In the genomic region with DNA sequence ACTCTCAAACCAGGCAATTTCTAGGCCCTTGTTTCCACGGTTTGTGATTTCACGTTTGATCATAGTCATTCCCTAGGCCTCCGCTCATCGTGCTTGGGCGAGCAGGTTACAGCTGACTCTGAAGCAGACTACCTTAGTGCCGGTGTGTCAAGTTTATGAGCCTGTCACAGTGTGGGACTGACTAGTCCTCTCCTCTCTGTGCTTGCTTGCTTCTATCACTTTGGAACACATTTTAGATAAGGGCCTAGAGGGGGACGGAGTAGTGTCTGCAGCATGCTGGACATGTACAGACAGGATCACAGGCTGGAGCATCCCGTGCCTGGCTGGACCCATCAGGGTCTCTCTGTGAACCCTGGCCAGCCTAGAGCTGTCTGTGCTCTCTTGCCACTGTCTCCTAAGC, we compare ENCODE assay signal across 13 mouse cellular contexts. TPM values are rescaled to one million over a fixed set of nuclear protein-coding genes. Genes with fewer than 3 reads are reported as not detected.
DNase-seq lines count a peak whose midpoint lies in the region; ATAC-seq and TF ChIP-seq lines count a peak whose summit lies in the region.
"Had no signal": no experiment of that assay in that cellular context is flagged by ENCODE, and none has a peak within 500 bp of the region (broad histone marks: within the 10 kb centered on the region; RNA-seq: fewer than 3 reads in every experiment).

No protein-coding gene starts in this region.

- 43% methylated on average over 8 of the region's 8 CpGs for WGBS in kidney, embryonic 16.5 days
- 61% methylated on average over 8 of the region's 8 CpGs for WGBS in bone marrow, adult 2 months
- WGBS in liver, embryonic 15.5 days (ENCODE audit: insufficient replicate concordance), result 28% methylated on average over 8 of the region's 8 CpGs

- no peak overlapping the region for H3K4me2 ChIP-seq in kidney, embryonic 16.5 days (replicated peaks; ENCODE audit: low read depth, low read length)
- H3K4me2 ChIP-seq in liver, embryonic 15.5 days, result peak overlapping the region; percentile 72
- H3K4me2 ChIP-seq: forebrain, embryonic 15.5 days; hindbrain, embryonic 14.5 days had no signal

- intact Hi-C loops in heart, postnatal 14 days (cut with DNase I), result no loop called here

- no peaks in the 10 kb centered on the region for H3K9me3 ChIP-seq in kidney, embryonic 16.5 days (ENCODE audit: low read length)
- H3K9me3 ChIP-seq in liver, embryonic 15.5 days (replicated peaks), result no peaks in the 10 kb centered on the region
- H3K9me3 ChIP-seq: forebrain, embryonic 15.5 days had no signal

- no peak for DNase-seq in kidney, postnatal 4 days
- peak; percentile 26 for DNase-seq in embryo, embryonic 9.5 days (ENCODE audit: extremely low spot score)
- DNase-seq in cerebellum, postnatal 4 days (ENCODE audit: low spot score in 2 of 2), result no peak
- no peak for DNase-seq in right cerebral cortex, adult 18-20 months
- DNase-seq in heart, postnatal 14 days, result no peak
- DNase-seq: heart, adult 18-20 months; lung, postnatal 14 days; thymus, postnatal 4 days had no signal

- no peak for ATAC-seq in kidney, embryonic 16.5 days (ENCODE audit: low FRiP score, low TSS enrichment)
- ATAC-seq in liver, embryonic 15.5 days (ENCODE audit: insufficient read depth), result peak; percentile 87
- ATAC-seq: forebrain, embryonic 15.5 days had no signal

- peaks cover 7% of the 10 kb centered on the region for H3K36me3 ChIP-seq in kidney, embryonic 16.5 days (ENCODE audit: insufficient read depth, low read length)
- H3K36me3 ChIP-seq in liver, embryonic 15.5 days (replicated peaks), result peaks cover 9% of the 10 kb centered on the region

- H3K4me3 ChIP-seq in kidney, embryonic 16.5 days (ENCODE audit: low read length), result no peak overlapping the region
- no peak overlapping the region for H3K4me3 ChIP-seq in bone marrow, adult 2 months (replicated peaks; ENCODE audit: control insufficient read depth, low read depth, low read length)
- H3K4me3 ChIP-seq in liver, embryonic 15.5 days (replicated peaks), result peak overlapping the region; percentile 33
- H3K4me3 ChIP-seq: forebrain, embryonic 15.5 days had no signal

- no peak for TF ChIP-seq POLR2A in bone marrow, adult 2 months (IDR thresholded peaks at IDR 0.05; ENCODE audit: borderline replicate concordance, control insufficient read depth, low read depth, low read length)

- H3K27me3 ChIP-seq in kidney, embryonic 16.5 days (ENCODE audit: insufficient read depth, low read length), result no peaks in the 10 kb centered on the region
- no peaks in the 10 kb centered on the region for H3K27me3 ChIP-seq in liver, embryonic 15.5 days
- H3K27me3 ChIP-seq: forebrain, embryonic 15.5 days had no signal

- H3K4me1 ChIP-seq in kidney, embryonic 16.5 days (ENCODE audit: insufficient read depth, low read length), result peaks cover 34% of the 10 kb centered on the region
- peaks cover 10% of the 10 kb centered on the region for H3K4me1 ChIP-seq in bone marrow, adult 2 months (ENCODE audit: control insufficient read depth, insufficient read depth, low read length)
- H3K4me1 ChIP-seq in liver, embryonic 15.5 days (replicated peaks), result peaks cover 83% of the 10 kb centered on the region

- H3K9ac ChIP-seq in kidney, embryonic 16.5 days (replicated peaks; ENCODE audit: low read length), result no peak overlapping the region
- H3K9ac ChIP-seq in liver, embryonic 15.5 days, result peak overlapping the region; percentile 56
- H3K9ac ChIP-seq: forebrain, embryonic 15.5 days; hindbrain, embryonic 14.5 days had no signal

- no peak for TF ChIP-seq CTCF in bone marrow, adult 2 months (IDR thresholded peaks at IDR 0.05; ENCODE audit: control insufficient read depth, insufficient read depth, low read length)

- H3K27ac ChIP-seq in kidney, embryonic 16.5 days (ENCODE audit: low read length), result 0 out of 2 replicates have a peak overlapping the region, but pooled peaks have one; percentile 2
- peak overlapping the region; percentile 47 for H3K27ac ChIP-seq in bone marrow, adult 2 months (ENCODE audit: control insufficient read depth, insufficient read depth, low read depth, low read length, poor library complexity)
- peak overlapping the region; percentile 92 for H3K27ac ChIP-seq in liver, embryonic 15.5 days (replicated peaks)
- H3K27ac ChIP-seq: forebrain, embryonic 15.5 days; hindbrain, embryonic 14.5 days had no signal

RNA-seq across cellular contexts. Expression of a gene that starts 9.3 kb away (rescaled TPM):
- polyA plus RNA-seq in kidney, embryonic 16.5 days (2015; fragmentation: Nextera tagmentation; extraction: Ambion mirVana), result 74.6 and 77.0 TPM in 2 replicates
- polyA plus RNA-seq in bone marrow, adult 2 months (2011; ENCODE audit: insufficient read depth, insufficient read length, low replicate concordance, missing spikeins), result 18.1 and 29.1 TPM in 2 replicates
- polyA plus RNA-seq in liver, embryonic 15.5 days (2015; fragmentation: Nextera tagmentation; extraction: Ambion mirVana), result 68.8 and 70.2 TPM in 2 replicates
- 10 to 100 TPM in 1 of 2 experiments, 1 to 10 TPM in 1; 9.3 to 12.2 TPM for total RNA-seq in heart, postnatal 14 days (2021)

Comparison
In these comparisons a context has a peak if more than half of its experiments do, and no peak if none do; other contexts are left out.
1. H3K27ac ChIP-seq: peak in every context shown above with its lines; median percentile 92 in liver, embryonic 15.5 days; 47 in bone marrow, adult 2 months; 2 in kidney, embryonic 16.5 days.